Mouse (Mus musculus) MEL (cell line): ENCODE measurements at regions not wholly inside any gene's neighbourhood (a gene's known extent, or its start where the extent isn't known, plus 50 kb on each side); places are given as distances from the start of the nearest gene placed in this dataset.

Experiments
- DNase-seq: peaks from one replicate; pipeline ENCODE4 v3.0.0; 2011; ENCODE audit warnings: low read depth, low spot score
- H3K27ac ChIP-seq: 2 replicates; pipeline ENCODE4 v1.5.1; 2012; ENCODE audit warnings: low read depth, mild to moderate bottlenecking, control low read depth, low read length, moderate library complexity; ENCODE audit not compliant: control insufficient read depth
- H3K27me3 ChIP-seq, 2 experiments: fragments of 150-350 bp in 1 of 2; sonication (generic) in 1 of 2; 2 replicates each; pipeline ENCODE4 v1.6.1; 2012; ENCODE audit warnings: low read length in 2 of 2, mild to moderate bottlenecking in 2 of 2, improper control_type of control experiment in 1 of 2, moderate library complexity in 1 of 2; ENCODE audit not compliant: insufficient read depth in 2 of 2, control insufficient read depth in 1 of 2
- H3K36me3 ChIP-seq, 2 experiments: 2 replicates each; pipeline ENCODE4 v1.6.1; 2012 to 2014; ENCODE audit warnings: low read length in 2 of 2, improper control_type of control experiment in 1 of 2, inconsistent platforms in 1 of 2, mild to moderate bottlenecking in 1 of 2; ENCODE audit not compliant: insufficient read depth in 2 of 2, control insufficient read depth in 1 of 2
- H3K4me1 ChIP-seq, 2 experiments: fragments of 150-350 bp in 1 of 2; sonication (generic) in 1 of 2; 2 replicates each; pipeline ENCODE4 v1.6.1; 2012; ENCODE audit warnings: low read length in 2 of 2, improper control_type of control experiment in 1 of 2, mild to moderate bottlenecking in 1 of 2; ENCODE audit not compliant: insufficient read depth in 2 of 2, control insufficient read depth in 1 of 2
- H3K4me3 ChIP-seq, 2 experiments: fragments of 150-350 bp in 1 of 2; sonication (generic) in 1 of 2; 2 replicates each; pipeline ENCODE4 v1.5.1; 2012; ENCODE audit warnings: low read depth in 2 of 2, low read length in 2 of 2, mild to moderate bottlenecking in 2 of 2, moderate library complexity in 2 of 2, control low read depth in 1 of 2, improper control_type of control experiment in 1 of 2; ENCODE audit not compliant: control insufficient read depth in 1 of 2, insufficient read depth in 1 of 2
- H3K79me2 ChIP-seq: 2 replicates; pipeline ENCODE4 v1.6.1; 2012; ENCODE audit warnings: mild to moderate bottlenecking, low read length, moderate library complexity; ENCODE audit not compliant: control insufficient read depth, poor library complexity, insufficient read depth
- H3K9ac ChIP-seq: 2 replicates; pipeline ENCODE4 v1.6.1; 2012; ENCODE audit warnings: low read depth, mild to moderate bottlenecking, control low read depth, low read length, moderate library complexity; ENCODE audit not compliant: control insufficient read depth, poor library complexity, severe bottlenecking
- H3K9me3 ChIP-seq: fragments of 150-350 bp; sonication (generic); replicated peaks from 2 replicates; pipeline ENCODE4 v1.6.1; 2012; ENCODE audit warnings: mild to moderate bottlenecking, low read length, improper control_type of control experiment, moderate library complexity; ENCODE audit not compliant: insufficient read depth
- BHLHE40 ChIP-seq: IDR thresholded peaks from 2 replicates; pipeline ENCODE4 v1.6.1; 2012; ENCODE audit warnings: low read depth, mild to moderate bottlenecking, inconsistent platforms, low read length, improper control_type of control experiment, borderline replicate concordance
- CHD1 ChIP-seq: IDR thresholded peaks from 2 replicates; pipeline ENCODE4 v1.6.1; 2012; ENCODE audit warnings: low read depth, mild to moderate bottlenecking, inconsistent platforms, low read length, improper control_type of control experiment
- CHD2 ChIP-seq: IDR thresholded peaks from 2 replicates; pipeline ENCODE4 v1.6.1; 2011; ENCODE audit warnings: low read length, improper control_type of control experiment
- ELF1 ChIP-seq: IDR thresholded peaks from 2 replicates; pipeline ENCODE4 v1.6.1; 2014; ENCODE audit warnings: low read depth, mild to moderate bottlenecking, inconsistent platforms, low read length, improper control_type of control experiment, moderate library complexity
- ETS1 ChIP-seq: IDR thresholded peaks from 2 replicates; pipeline ENCODE4 v1.6.1; 2012; ENCODE audit warnings: low read depth, mild to moderate bottlenecking, inconsistent platforms, low read length, improper control_type of control experiment, moderate library complexity
- HCFC1 ChIP-seq: IDR thresholded peaks from 2 replicates; pipeline ENCODE4 v1.6.1; 2012; ENCODE audit warnings: low read depth, mild to moderate bottlenecking, inconsistent platforms, low read length, improper control_type of control experiment, moderate library complexity
- KAT2A ChIP-seq: conservative IDR thresholded peaks from 2 replicates; pipeline ENCODE4 v1.6.1; 2012; ENCODE audit warnings: low read depth, low read length, improper control_type of control experiment, inconsistent platforms
- MAFK ChIP-seq: IDR thresholded peaks from 2 replicates; pipeline ENCODE4 v1.6.1; 2011; ENCODE audit warnings: low read depth, mild to moderate bottlenecking, low read length, improper control_type of control experiment, borderline replicate concordance
- MAX ChIP-seq: IDR thresholded peaks from 2 replicates; pipeline ENCODE4 v1.6.1; 2011; ENCODE audit warnings: low read length, improper control_type of control experiment
- MAZ ChIP-seq: IDR thresholded peaks from 2 replicates; pipeline ENCODE4 v1.6.1; 2012; ENCODE audit warnings: low read depth, mild to moderate bottlenecking, inconsistent platforms, low read length, improper control_type of control experiment
- MXI1 ChIP-seq: IDR thresholded peaks from 2 replicates; pipeline ENCODE4 v1.6.1; 2011; ENCODE audit warnings: mild to moderate bottlenecking, low read depth, low read length, improper control_type of control experiment
- MYB ChIP-seq: IDR thresholded peaks from 2 replicates; pipeline ENCODE4 v1.6.1; 2011; ENCODE audit warnings: mild to moderate bottlenecking, low read depth, low read length, improper control_type of control experiment
- MYC ChIP-seq: IDR thresholded peaks from 2 replicates; pipeline ENCODE4 v1.6.1; 2011; ENCODE audit warnings: low read depth, mild to moderate bottlenecking, low read length, improper control_type of control experiment, moderate library complexity
- NELFE ChIP-seq: IDR thresholded peaks from 2 replicates; pipeline ENCODE4 v1.6.1; 2011; ENCODE audit warnings: low read depth, low read length, improper control_type of control experiment
- NRF1 ChIP-seq: IDR thresholded peaks from 2 replicates; pipeline ENCODE4 v1.6.1; 2014; ENCODE audit warnings: low read depth, mild to moderate bottlenecking, inconsistent platforms, low read length, improper control_type of control experiment, moderate library complexity; ENCODE audit not compliant: poor library complexity, insufficient read depth, severe bottlenecking
- POLR2A ChIP-seq, 2 experiments: IDR thresholded peaks; 2 replicates each; pipeline ENCODE4 v1.6.1; 2011 to 2012; ENCODE audit warnings: low read length in 2 of 2, mild to moderate bottlenecking in 2 of 2, control low read depth in 1 of 2, improper control_type of control experiment in 1 of 2, low read depth in 1 of 2, moderate library complexity in 1 of 2; ENCODE audit not compliant: control insufficient read depth in 1 of 2, insufficient read depth in 1 of 2, poor library complexity in 1 of 2
- SIN3A ChIP-seq: IDR thresholded peaks from 2 replicates; pipeline ENCODE4 v1.6.1; 2012; ENCODE audit warnings: low read length, improper control_type of control experiment, inconsistent platforms
- SMC3 ChIP-seq: IDR thresholded peaks from 2 replicates; pipeline ENCODE4 v1.6.1; 2011; ENCODE audit warnings: low read depth, low read length, improper control_type of control experiment
- TAL1 ChIP-seq: IDR thresholded peaks from 2 replicates; pipeline ENCODE4 v1.6.1; 2012; ENCODE audit warnings: mild to moderate bottlenecking, inconsistent platforms, low read length, moderate library complexity, mixed read lengths
- UBTF ChIP-seq: IDR thresholded peaks from 2 replicates; pipeline ENCODE4 v1.6.1; 2012; ENCODE audit warnings: low read depth, mild to moderate bottlenecking, inconsistent platforms, low read length, improper control_type of control experiment, moderate library complexity, borderline replicate concordance; ENCODE audit not compliant: insufficient read depth
- USF2 ChIP-seq, 2 experiments: IDR thresholded peaks; 2 replicates each; pipeline ENCODE4 v1.6.1; 2011 to 2012; ENCODE audit warnings: improper control_type of control experiment in 2 of 2, low read length in 2 of 2, borderline replicate concordance in 1 of 2, inconsistent platforms in 1 of 2, low read depth in 1 of 2, mild to moderate bottlenecking in 1 of 2; ENCODE audit not compliant: insufficient read depth in 1 of 2
- ZC3H11A ChIP-seq: IDR thresholded peaks from 2 replicates; pipeline ENCODE4 v1.6.1; 2012; ENCODE audit warnings: low read depth, mild to moderate bottlenecking, inconsistent platforms, low read length, improper control_type of control experiment
- ZNF384 ChIP-seq: IDR thresholded peaks from 2 replicates; pipeline ENCODE4 v1.6.1; 2012; ENCODE audit warnings: low read depth, mild to moderate bottlenecking, inconsistent platforms, low read length, improper control_type of control experiment

- TF ChIP-seq KAT2A: no peak
- TF ChIP-seq SIN3A: no peak
- TF ChIP-seq MAZ: no peak
- no peak for TF ChIP-seq SMC3
- TF ChIP-seq ETS1: no peak
- TF ChIP-seq POLR2A (IDR thresholded peaks at IDR 0.05; ENCODE audit: control insufficient read depth in 1 of 2, insufficient read depth in 1 of 2, low read depth in 1 of 2, low read length in 2 of 2, poor library complexity in 1 of 2): no peak
- no peak for TF ChIP-seq BHLHE40
- TF ChIP-seq ZC3H11A: no peak
- no peak for TF ChIP-seq NELFE
- TF ChIP-seq MXI1: no peak
- no peak for TF ChIP-seq CHD1
- TF ChIP-seq MAFK: no peak
- TF ChIP-seq ELF1: no peak
- no peak for TF ChIP-seq MYB
- TF ChIP-seq HCFC1: no peak
- TF ChIP-seq, all 39 proteins: peak for 0
- no peaks in the 10 kb centered on the region for H3K79me2 ChIP-seq
- H3K27ac ChIP-seq: no peak overlapping the region
- H3K27me3 ChIP-seq: no peaks in the 10 kb centered on the region
- no peaks in the 10 kb centered on the region for H3K9me3 ChIP-seq
- H3K36me3 ChIP-seq: no peaks in the 10 kb centered on the region
- H3K4me3 ChIP-seq: no peak overlapping the region
- no peak overlapping the region for H3K9ac ChIP-seq
- H3K4me1 ChIP-seq: no peaks in the 10 kb centered on the region
- no peak for DNase-seq
Measured at GRCm38 (mm10) chr7:69572626-69573394, 793.7 kb downstream of the Nr2f2 start.

- no peak overlapping the region for H3K4me3 ChIP-seq
- DNase-seq: no peak
- no peaks in the 10 kb centered on the region for H3K4me1 ChIP-seq
- H3K79me2 ChIP-seq: no peaks in the 10 kb centered on the region
- H3K9ac ChIP-seq: no peak overlapping the region
- no peak overlapping the region for H3K27ac ChIP-seq
- no peaks in the 10 kb centered on the region for H3K36me3 ChIP-seq
- H3K9me3 ChIP-seq: no peaks in the 10 kb centered on the region
- no peak for TF ChIP-seq TAL1
- no peak for TF ChIP-seq ZNF384
- no peak for TF ChIP-seq BHLHE40
- no peak for TF ChIP-seq MYC
- TF ChIP-seq MAX: no peak
- no peak for TF ChIP-seq UBTF
- TF ChIP-seq USF2 (IDR thresholded peaks at IDR 0.05; ENCODE audit: borderline replicate concordance in 1 of 2, insufficient read depth in 1 of 2, low read depth in 1 of 2, low read length in 2 of 2): no peak
- TF ChIP-seq MYB: no peak
- TF ChIP-seq CHD2: no peak
- TF ChIP-seq NRF1: no peak
- no peak for TF ChIP-seq HCFC1
- no peak for TF ChIP-seq ELF1
- no peaks in the 10 kb centered on the region for H3K27me3 ChIP-seq
Measured at GRCm38 (mm10) chr7:69566949-69567348, 799.6 kb downstream of the Nr2f2 start.
